Mouse (Mus musculus) testis, adult 2 months (tissue): ENCODE data around the gene Apba3.

Experiments used
- CTCF ChIP-seq: fragments of 200-500 bp; IDR thresholded peaks from 2 replicates; pipeline ENCODE4 v1.5.1; 2012; ENCODE audit warnings: low read depth, mild to moderate bottlenecking, inconsistent platforms, low read length, moderate library complexity; ENCODE audit not compliant: control insufficient read depth, insufficient read depth, insufficient replicate concordance
- POLR2A ChIP-seq: fragments of 200-500 bp; IDR thresholded peaks from 2 replicates; pipeline ENCODE4 v1.6.1; 2012; ENCODE audit warnings: low read depth, mild to moderate bottlenecking, inconsistent platforms, low read length, moderate library complexity; ENCODE audit not compliant: control insufficient read depth

DNA sequence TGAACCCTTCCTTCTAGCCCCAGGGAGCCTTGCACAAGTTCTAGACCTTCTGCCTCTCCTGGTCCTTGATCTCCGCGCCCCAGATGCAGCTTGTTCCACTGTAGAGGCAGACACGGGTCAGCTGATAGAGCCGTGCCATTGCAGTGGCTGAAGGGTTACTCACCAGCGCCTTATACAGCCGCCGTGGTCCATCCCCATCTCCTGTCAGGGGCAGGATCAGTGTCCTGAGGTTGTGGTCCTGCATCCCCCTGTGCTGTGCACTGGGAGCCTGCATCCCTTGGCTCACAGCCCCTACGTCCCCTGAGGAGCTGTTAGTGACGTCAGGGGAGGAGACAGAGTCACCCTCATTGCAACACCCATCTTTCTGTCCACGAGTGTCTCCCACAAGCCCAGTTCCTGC, 36.5 kb downstream of the Apba3 start:
- no peak for TF ChIP-seq CTCF
- no peak for TF ChIP-seq POLR2A
